Mouse (Mus musculus) testis, adult 2 months (tissue): ENCODE results near the gene Glt8d2. TPM values are rescaled to one million over a fixed set of nuclear protein-coding genes. Genes with fewer than 3 reads are reported as not detected.
"Not testable (repeated sequence)": the region's sequence is repeated elsewhere in the genome, so short reads cannot be mapped to it uniquely, and the experiment has no call there.

Experiments
- H3K27ac ChIP-seq: fragments of 200-500 bp; 2 replicates; pipeline ENCODE4 v1.5.1; 2012; ENCODE audit warnings: low read depth, low read length; ENCODE audit not compliant: control insufficient read depth, insufficient read depth
- H3K27me3 ChIP-seq: fragments of 200-500 bp; 2 replicates; pipeline ENCODE4 v1.6.1; 2012; ENCODE audit warnings: mild to moderate bottlenecking, low read length, moderate library complexity; ENCODE audit not compliant: control insufficient read depth, insufficient read depth
- H3K36me3 ChIP-seq: fragments of 200-500 bp; 2 replicates; pipeline ENCODE4 v1.6.1; 2012; ENCODE audit warnings: mild to moderate bottlenecking, low read length; ENCODE audit not compliant: control insufficient read depth, insufficient read depth
- H3K4me1 ChIP-seq: fragments of 200-500 bp; 2 replicates; pipeline ENCODE4 v1.6.1; 2012; ENCODE audit warnings: low read length; ENCODE audit not compliant: control insufficient read depth, insufficient read depth
- H3K4me3 ChIP-seq: fragments of 200-500 bp; 2 replicates; pipeline ENCODE4 v1.5.1; 2012; ENCODE audit warnings: low read depth, mild to moderate bottlenecking, low read length, moderate library complexity, mixed read lengths; ENCODE audit not compliant: control insufficient read depth
- CTCF ChIP-seq: fragments of 200-500 bp; IDR thresholded peaks from 2 replicates; pipeline ENCODE4 v1.5.1; 2012; ENCODE audit warnings: low read depth, mild to moderate bottlenecking, inconsistent platforms, low read length, moderate library complexity; ENCODE audit not compliant: control insufficient read depth, insufficient read depth, insufficient replicate concordance
- POLR2A ChIP-seq: fragments of 200-500 bp; IDR thresholded peaks from 2 replicates; pipeline ENCODE4 v1.6.1; 2012; ENCODE audit warnings: low read depth, mild to moderate bottlenecking, inconsistent platforms, low read length, moderate library complexity; ENCODE audit not compliant: control insufficient read depth
- polyA plus RNA-seq: library from polyadenylated mRNA; depleted of rRNA; stranded (reverse); fragments of >200 nt; gene quantifications from 2 replicates; pipeline ENCODE4 v1.2.3, GENCODE M21; 2012; rRNA removed

The Glt8d2 gene
- polyA plus RNA-seq, 1 experiment, result 7.2 TPM

DNA sequence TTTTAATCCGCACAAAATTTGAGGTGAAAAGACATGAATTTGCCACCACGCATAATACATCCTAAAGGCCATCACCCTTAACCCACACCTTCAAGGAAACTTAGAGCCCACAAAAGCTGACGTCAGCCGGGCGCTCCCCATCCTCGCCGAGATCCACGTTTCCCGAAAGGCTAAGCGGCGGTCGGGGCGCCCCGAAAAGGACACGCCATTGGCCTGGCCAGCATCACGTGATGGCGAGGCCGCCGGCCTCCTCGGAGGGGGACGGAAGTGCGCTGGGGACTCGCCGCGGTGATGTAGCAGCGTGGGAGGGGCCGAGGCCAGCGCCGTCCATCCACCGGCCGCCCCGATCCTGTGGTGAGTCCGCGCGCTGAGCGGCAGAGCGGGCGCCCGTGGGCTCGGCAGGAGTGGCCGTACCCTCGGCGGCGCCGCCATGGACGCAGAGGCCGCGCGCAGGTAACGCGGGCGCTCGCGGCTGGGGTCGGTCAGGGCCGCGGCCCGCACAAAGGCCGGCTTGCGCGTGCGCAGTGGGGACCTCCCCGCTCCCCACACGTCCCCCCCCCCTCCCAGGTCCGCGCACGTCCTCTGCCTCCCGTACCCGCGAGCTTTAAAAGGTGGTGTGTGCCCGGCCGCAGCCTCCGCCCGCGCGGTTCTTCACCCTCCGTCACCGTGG lies 60.7 kb downstream of the Glt8d2 start, which contains the start of gene Tdg:
Gene Tdg, plus strand, starts transcription at position 243 of the 670 bp plus-strand sequence.
- not testable (repeated sequence) for H3K4me1 ChIP-seq, H3K36me3 ChIP-seq, H3K27me3 ChIP-seq
- Histone ChIP-seq H3K27ac (peak within 1 kb of the TSS; percentile 90), H3K4me3 (peak within 1 kb of the TSS; percentile 91)
- TF ChIP-seq POLR2A, result peak; percentile 61; the same call in 1 of the 2 replicates

DNA sequence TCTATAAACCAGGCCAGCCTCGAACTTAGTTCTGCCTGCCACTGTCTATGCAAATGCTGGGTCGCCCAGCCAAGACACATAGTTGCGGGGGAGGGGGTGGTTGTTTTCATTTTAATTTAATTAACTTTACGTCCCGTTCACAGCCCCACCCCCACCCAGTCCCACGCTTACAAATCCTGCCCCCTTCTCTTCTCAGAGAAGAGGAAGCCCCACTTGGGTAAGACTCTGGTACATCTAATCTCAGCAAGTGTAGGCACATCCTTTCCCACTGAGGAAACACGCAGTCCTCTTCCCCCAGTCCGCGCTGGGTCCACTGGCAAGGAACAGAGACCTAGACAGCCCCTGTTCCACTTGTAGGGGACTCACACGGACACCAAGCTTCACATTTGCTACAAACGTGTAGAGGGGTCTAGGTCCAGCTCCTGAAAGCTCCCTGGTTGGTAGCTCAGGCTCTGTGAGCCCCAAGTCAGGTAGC lies 61.3 kb downstream of the Glt8d2 start:
- peaks cover 2% of the 10 kb centered on the region; the same call in 1 of the 2 replicates for H3K4me1 ChIP-seq
- TF ChIP-seq CTCF (no peak), POLR2A (no peak)

DNA sequence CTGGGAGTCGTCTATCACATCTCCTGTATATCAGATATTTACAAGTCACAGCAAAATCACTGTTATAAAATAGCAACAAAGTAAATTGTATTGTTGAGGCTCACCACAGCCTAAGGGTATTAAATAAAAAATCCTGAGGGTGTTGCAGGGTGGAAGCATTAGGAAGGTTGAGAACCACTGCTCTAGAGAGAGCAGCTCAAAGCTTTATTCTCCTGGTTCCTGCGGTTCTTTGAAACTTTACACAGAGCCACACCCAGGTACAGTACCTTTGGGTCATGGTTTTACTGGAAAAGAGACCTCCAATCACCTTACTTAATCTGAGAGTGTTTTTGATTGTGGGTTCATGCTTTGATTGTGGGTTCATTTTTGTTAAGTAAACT lies 66.9 kb downstream of the Glt8d2 start:
- not testable (repeated sequence) for H3K27me3 ChIP-seq, H3K36me3 ChIP-seq, H3K4me1 ChIP-seq
- Histone ChIP-seq H3K4me3 (peak overlapping the region; percentile 92), H3K27ac (peak overlapping the region; percentile 97)

More for the DNA sequence above, 61.3 kb downstream of the Glt8d2 start:
- peak overlapping the region; percentile 90 for H3K27ac ChIP-seq
- no peaks in the 10 kb centered on the region for H3K27me3 ChIP-seq
- H3K36me3 ChIP-seq, result no peaks in the 10 kb centered on the region
- H3K4me3 ChIP-seq, result peak overlapping the region; percentile 91

DNA sequence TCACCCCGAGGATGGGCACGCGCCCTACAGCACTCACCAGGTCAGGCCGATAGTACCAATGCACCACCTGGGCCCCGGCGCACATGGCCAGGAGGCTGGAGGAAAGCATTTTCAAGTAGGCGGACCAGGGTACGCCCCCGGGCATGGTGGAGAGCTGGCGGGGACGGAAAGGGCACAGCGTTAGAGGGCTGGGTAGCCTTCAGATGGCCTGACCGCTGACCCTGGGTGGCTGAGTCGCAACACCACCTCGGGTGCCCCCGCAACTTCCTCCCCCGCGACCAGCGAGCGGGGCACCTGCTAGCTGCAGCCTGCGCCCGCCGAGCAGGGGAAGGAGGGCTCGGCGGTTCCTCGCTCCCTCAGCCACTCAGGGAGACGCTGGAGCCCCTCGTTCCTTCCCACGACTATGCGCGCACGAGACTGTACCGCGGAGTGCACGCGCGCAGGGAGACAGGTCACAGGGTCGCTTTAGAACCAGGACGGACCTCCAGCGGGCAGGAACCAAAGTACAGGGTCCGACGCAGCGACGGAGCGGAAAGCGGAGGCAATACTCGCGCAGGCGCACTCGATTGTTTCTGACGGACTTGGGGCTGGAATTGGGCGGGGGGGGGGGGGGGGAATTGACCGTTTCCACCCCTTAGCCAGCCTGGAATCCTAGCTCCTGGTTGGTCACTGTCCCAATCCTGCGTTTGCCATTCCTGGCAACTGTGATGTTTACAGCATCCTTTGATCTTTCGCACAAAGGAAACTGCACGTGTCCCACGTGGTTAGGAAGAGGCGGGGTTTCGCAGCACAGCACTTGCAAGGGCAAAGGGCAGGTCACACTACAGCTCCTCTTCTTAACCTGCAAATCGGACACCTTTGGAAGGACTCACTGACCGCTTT lies 67.5 kb downstream of the Glt8d2 start, which contains the start of gene 1190007I07Rik:
Gene 1190007I07Rik, minus strand, starts transcription at position 558 of the 882 bp plus-strand sequence.
- H3K4me3 ChIP-seq, result peak within 1 kb of the TSS; percentile 92
- TF ChIP-seq CTCF (no peak), POLR2A (peak; percentile 38; the same call in 1 of the 2 replicates)
- H3K27ac ChIP-seq, result peak within 1 kb of the TSS; percentile 97
- no peaks in the 10 kb centered on the region for H3K27me3 ChIP-seq
- H3K36me3 ChIP-seq, result no peaks in the 10 kb centered on the region
- no peaks in the 10 kb centered on the region; the same call in none of the 2 replicates for H3K4me1 ChIP-seq

DNA sequence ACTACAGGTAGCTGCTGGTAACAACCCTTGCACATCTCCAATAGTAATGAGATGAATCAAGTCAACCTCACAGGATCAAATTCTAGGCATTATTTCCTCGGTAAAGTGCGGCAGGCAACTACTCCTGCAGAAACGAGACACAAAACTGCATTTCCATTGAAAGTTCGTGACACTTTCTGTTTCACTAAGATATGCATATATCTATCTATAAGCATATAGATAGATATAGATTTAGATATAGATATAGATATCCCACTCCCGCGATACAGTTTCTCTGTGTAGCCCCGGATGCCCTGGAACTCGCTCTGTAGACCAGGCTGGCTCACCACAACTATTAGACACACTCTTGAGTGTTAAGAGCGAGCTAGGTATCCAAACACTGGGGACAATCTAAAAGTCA lies 68.2 kb downstream of the Glt8d2 start:
- H3K4me1 ChIP-seq, result no peaks in the 10 kb centered on the region; the same call in none of the 2 replicates
- no peaks in the 10 kb centered on the region for H3K27me3 ChIP-seq
- H3K36me3 ChIP-seq, result no peaks in the 10 kb centered on the region
- no peak overlapping the region for H3K27ac ChIP-seq
- TF ChIP-seq POLR2A (no peak), CTCF (no peak)
- peak overlapping the region; percentile 86 for H3K4me3 ChIP-seq

Other genes starting within 250 kb of the Glt8d2 start
- gene Gm1553, start 198.0 kb downstream of the Glt8d2 start, polyA plus RNA-seq, result not detected in 2 replicates
- 9.6 and 10.5 TPM in 2 replicates for gene 1190007I07Rik, start 67.4 kb downstream of the Glt8d2 start, polyA plus RNA-seq
- gene Tdg, start 60.8 kb downstream of the Glt8d2 start, polyA plus RNA-seq, result 6.2 TPM in 2 replicates
- 62.7 and 72.3 TPM in 2 replicates for gene Hcfc2, start 5.5 kb upstream of the Glt8d2 start, polyA plus RNA-seq
- gene Nfyb, start 73.5 kb upstream of the Glt8d2 start, polyA plus RNA-seq, result 4.4 and 4.7 TPM in 2 replicates
- gene Txnrd1, start 143.3 kb upstream of the Glt8d2 start, polyA plus RNA-seq, result 13.2 and 13.6 TPM in 2 replicates
- gene Eid3, start 176.0 kb upstream of the Glt8d2 start, polyA plus RNA-seq, result 261 and 281 TPM in 2 replicates